Mouse (Mus musculus): Measurements from ENCODE around the gene Dgkb.

- TF ChIP-seq GATA1 (IDR thresholded peaks at IDR 0.05; ENCODE audit: borderline replicate concordance, low read length), result no peak
- no peak for TF ChIP-seq FLI1 (IDR thresholded peaks at IDR 0.05; ENCODE audit: low read length)
Measured at GRCm38 (mm10) chr12:38593653-38594052, 776.1 kb downstream of the Dgkb start.

Data from megakaryocyte, embryonic 14.5 days (primary cell).